Mouse (Mus musculus) CH12F3 (cell line): ENCODE data around the gene Vmn1r101.
"Not testable (repeated sequence)": the region's sequence is repeated elsewhere in the genome, so short reads cannot be mapped to it uniquely, and the experiment has no call there.

Experiments
- in situ Hi-C: fragments of 300-500 bp; cut with MboI; formaldehyde crosslinking; loops from 2 replicates; pipeline ENCODE4 v1.14.3; 2020; ENCODE audit warnings: low sequenced_read_pairs

Vmn1r101 gene

DNA sequence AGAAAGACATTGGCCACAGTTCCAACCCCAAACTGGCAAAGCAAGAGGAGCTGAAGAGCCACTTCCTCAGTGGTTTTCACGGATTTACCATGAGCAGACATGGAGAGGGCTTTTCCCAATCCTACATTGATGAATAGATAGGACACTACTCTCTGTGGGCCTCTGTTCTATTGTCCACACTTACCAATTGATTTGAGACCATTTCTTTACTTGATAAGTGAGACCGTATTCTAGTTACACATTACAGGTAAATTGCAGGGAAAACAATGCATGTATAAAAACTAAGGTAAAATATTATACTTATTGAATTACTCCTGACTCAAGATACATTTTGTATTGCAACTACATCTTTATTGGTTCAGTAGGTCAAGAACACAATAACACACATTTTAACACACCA, at the start of gene Vmn1r101:
TSS of gene Vmn1r101 (minus strand) at position 101 of the 400 bp plus-strand sequence.
- in situ Hi-C loops, result not testable (repeated sequence)

DNA sequence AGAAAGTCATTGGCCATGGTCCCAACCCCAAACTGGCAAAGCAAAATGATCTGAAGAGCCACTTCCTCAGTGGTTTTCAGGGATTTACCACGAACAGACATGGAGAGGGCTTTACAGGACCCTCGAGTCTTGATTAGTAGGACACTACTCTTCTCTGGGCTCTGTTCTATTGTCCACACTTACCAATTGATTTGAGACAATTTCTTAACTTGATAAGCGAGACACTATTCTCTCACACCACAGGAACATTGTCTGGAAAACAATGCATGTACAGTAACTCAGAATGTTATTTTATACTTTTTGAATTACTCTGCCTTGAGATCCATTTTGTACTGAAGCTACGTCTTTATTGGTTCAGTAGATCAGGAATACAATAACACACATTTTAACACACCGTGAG, 32.4 kb upstream of the Vmn1r101 start, which contains the start of gene Gm10670:
TSS of gene Gm10670 (minus strand) at position 101 of the 400 bp plus-strand sequence.
- in situ Hi-C loops, result not testable (repeated sequence)

DNA sequence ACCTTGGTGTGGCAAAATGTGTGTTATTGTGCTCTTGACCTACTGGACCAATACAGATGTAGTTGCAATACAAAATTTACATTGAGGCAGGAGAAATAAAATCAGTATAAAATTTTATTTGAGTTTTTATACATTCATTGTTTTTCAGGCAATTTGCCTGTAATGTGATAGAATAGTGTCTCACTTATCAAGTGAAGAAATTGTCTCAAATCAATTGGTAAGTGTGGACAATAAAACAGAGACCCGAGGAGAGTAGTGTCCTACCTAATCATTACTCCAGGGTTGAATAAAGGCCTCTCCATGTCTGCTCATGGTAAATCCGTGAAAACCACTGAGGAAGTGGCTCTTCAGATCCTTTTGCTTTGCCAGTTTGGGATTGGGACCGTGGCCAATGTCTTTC, 24.8 kb downstream of the Vmn1r101 start, which contains the start of gene Vmn1r100:
TSS of gene Vmn1r100 (plus strand) at position 301 of the 400 bp plus-strand sequence.
- in situ Hi-C loops, result not testable (repeated sequence)
